Mouse (Mus musculus): ENCODE measurements around the gene Ptprr. TPM values are rescaled to one million over a fixed set of nuclear protein-coding genes. Genes with fewer than 3 reads are reported as not detected.
A peak's percentile ranks its signal among the peaks of the same experiment; 100 is the strongest.

The Ptprr gene
- under 1 TPM; 0.36 to 0.73 (median 0.39) TPM for total RNA-seq (2022)

DNA sequence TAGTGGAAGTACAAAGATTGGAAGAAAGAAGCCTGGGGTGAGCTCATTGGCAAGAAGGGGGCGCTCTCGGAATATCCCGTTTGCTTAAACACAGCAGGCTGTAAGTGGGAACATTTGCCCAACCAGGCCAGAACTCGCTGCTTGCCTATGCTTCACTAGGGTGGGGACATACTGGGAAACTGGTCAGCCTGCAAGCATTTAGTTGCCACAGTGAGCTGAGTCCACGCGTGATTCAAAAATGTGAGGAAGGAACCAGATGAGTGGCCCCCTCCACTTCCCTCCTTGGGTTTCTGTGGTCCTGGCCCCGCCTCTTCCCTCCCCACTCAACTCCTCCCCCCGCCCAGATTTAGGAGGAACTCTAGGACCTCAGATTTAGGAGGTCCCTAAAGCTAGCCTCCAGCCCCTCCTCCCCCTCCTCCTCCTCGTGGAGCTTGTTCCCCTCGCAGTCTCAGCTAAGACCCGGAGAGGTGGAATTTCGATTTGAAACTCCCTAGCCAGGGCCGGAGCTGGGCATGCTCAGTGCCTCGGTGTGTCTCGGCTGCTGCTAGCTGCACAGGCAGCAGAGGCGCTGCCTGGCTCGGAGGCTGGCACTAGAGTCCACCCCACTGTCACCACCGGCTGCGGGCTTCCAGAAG lies at the start of gene Ptprr:
Gene Ptprr, plus strand, starts transcription at position 369 of the 635 bp plus-strand sequence.
- DNase-seq (ENCODE audit: low spot score in 2 of 2) = peak in 1 of 2 experiments; percentile 8

DNA sequence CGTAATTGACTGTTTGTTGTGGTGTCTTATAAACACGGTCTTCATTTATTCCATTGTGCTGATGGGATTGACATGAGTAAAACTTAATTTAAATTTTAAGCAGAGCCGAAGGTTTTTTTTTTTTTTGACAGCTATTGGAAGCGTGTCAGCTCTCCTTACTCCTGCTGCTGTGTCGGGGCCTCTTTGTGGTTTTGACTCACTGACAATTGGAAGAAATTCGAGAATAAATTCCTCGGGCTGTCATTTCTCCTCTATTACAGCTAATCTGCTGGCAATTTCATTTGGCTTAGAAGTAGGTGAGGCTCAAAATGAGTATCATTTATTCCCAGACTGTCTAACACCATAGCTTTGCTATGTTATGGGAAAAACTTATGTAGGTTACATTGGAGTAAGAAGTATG lies 41.7 kb upstream of the Ptprr start:
- DNase-seq (ENCODE audit: low spot score in 2 of 2) = no peak

DNA sequence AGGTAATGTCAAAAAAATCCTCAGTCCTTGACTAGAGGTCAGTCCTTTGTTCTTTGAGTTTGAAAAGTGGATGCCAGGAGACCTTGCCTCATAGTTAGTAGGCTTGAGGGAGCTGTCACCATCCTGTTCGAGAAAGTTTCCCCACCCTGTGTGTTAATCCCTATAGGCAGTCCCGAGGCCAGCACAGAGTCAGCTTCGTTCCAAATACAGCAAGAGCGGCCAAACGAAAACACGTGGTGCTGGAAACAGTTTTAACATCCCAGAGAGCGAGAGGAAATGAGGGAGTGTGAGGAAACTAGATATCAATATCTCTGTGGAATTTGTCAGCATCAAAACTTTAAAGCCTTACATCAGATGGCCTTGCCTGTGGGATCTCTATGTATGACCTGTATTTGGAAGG lies 39.0 kb upstream of the Ptprr start:
- peak; percentile 16 to 24 for DNase-seq (ENCODE audit: low spot score in 2 of 2)

DNA sequence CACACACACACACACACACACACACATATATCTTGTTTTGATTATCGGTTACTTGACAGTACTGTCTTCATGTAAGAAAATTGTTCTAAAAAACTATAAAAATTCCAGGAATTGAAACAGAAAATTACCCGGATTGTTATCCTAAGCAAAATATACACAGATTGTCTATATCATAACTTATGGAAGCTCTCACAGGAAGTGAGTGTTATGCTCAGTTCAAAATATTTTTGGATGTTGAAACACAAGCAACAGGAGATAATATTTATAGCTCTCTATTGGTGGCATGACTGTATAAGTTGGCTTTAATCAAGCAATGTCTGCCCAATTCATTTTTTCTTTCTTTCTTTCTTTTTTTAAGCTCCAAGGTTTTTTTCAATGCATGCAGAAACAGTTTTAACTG lies 38.0 kb upstream of the Ptprr start:
- DNase-seq (ENCODE audit: low spot score in 2 of 2) = no peak

DNA sequence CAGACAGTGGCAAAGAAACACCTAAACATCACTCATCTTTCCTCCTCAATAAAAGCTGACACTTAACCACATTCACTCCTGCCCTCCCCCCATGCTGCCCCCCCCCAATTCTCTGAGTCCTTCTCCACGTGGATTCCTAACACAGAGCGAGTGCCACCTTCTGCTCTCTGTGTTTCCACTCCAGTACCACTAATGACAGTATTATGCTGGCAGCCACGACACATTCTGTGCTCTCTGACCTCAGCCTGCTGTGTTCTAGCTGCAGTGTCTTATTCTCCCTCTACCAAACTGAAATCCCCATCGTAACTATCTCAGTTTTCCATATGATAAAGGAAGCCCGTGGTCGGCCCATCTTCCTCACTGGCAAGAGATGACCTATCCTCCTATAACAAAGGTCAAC lies 33.7 kb upstream of the Ptprr start:
- DNase-seq (ENCODE audit: low spot score in 2 of 2) = no peak

DNA sequence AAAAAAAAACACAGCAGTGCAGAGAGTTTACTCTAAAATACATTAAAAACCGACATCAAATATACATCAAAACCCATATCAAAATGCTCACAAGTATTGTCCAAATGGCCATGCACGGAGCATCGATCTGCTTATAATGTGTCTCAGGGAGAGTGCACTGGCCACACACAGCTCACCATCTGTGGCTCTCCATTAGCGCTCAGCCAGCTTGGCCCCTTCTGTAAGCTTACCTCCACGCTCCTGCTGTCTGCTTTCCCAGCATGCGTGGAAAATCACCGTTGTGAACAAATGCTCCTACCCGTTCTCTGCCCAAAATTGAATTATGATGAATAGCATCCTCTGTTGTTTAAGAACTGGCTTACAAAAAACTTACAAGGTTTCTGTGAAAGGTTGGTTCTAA lies 16.2 kb upstream of the Ptprr start:
- DNase-seq (ENCODE audit: low spot score in 2 of 2) = no peak

DNA sequence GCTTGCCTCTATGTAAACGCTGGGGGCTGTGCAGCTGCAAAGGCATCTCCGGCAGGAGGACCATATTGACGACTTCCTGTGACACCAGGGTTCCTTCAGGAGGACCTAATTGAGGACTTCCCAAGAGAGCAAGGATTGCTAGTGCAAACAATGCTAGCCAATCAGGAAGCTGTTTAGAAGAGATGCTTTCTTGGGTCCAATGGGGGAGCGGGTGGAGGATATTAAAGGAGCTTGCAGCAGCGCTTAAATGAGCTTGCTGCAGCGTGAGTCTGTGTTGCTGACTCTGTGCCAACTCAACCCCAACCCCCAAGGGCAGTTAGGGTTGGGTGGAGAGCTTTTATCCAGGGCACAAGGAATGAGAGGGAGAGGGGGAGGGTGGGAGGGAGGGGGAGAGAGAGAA lies 11.3 kb upstream of the Ptprr start:
- no peak for DNase-seq (ENCODE audit: low spot score in 2 of 2)

DNA sequence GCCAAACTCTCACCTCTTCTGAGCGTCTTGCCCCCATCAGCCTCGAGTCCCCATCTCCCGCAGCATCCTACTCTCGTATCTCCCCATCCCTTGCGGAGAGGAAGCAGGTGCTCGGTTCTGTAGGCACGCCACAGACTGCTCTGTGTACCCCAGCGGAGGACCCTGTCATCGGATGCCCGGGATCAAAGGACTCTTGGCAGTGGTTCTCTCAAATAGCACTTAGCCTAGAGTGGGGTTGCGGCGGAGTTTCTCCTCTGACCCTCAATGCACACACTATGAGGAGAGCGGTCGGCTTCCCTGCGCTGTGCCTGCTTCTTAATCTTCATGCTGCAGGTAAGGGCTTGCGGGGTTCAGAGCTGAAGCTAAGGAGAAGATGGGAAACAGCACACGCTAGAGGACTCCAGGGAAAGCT lies 473 bp downstream of the Ptprr start:
- no peak for DNase-seq (ENCODE audit: low spot score in 2 of 2)

DNA sequence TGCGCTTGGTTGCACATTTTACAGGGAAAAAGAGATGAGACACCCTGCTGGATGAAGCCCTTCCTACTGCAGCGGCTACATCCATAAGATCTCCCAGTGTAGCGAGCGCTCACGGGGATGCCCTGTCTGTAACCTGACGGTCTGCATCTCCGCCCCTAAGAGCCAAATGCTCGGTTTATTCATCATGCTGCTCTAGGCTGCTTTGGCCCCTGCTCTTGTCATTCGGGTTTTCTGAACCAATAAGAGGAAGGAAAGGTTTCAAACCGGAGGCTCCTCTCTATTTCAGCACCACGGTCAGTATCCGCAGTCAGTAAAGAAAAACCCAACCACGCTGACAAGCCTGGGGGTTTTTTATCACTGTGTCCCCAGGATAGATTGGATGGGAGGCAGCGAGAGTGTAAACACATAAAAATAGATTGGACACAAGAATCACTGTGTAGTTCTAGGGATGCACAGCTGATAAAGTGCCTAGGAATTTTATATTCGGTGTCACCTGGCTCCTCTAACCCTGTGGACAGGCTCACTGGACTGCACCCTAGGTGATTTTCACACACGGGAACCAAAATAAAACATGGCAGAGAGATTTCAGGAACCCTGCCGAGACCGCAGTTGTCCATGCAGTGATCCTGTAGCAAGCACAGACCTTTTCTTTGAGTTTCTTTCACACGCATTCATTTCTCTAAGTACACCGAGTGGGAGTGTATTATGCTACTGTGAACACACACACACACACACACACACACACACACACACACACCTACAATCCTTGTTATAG lies 1.3 kb downstream of the Ptprr start:
- no peak for DNase-seq (ENCODE audit: low spot score in 2 of 2)

DNA sequence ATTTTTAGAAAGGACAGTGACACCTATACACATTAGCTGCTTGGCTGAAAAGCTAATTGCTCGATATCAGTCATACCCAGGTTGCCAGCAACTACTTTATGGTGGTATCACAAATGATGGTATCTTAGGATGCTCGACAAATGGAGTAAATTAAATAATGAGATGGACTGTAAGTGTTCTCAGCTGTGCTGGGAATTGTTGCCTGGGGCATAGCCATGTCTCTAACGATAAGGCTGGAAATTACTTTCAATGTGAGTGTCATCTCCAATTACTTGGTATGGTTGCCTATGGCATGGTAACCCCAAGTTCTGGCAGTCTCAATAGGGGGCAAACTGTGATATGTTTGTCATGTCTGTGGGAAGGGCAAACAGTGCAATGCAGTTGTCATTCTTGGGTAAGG lies 3.1 kb downstream of the Ptprr start:
- DNase-seq (ENCODE audit: low spot score in 2 of 2) = no peak

DNA sequence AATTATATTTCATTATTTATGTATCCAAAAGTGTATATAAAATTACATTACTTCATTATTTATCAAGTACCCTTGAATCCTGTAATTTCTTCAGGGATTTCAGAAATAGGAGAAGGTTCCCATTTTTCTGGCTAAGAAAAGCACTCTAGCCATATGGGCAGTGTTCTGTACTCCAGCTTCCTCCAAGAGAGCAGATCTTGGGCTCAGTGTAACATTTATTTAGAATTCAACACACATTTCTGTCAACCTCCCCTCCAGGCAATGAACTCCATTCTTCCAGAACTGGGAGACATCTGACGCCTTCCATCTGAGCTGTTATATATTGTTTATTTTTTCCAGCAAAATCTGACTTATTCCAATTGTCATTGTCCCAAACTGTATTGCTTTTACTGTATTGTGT lies 20.1 kb downstream of the Ptprr start:
- no peak for DNase-seq (ENCODE audit: low spot score in 2 of 2)

DNA sequence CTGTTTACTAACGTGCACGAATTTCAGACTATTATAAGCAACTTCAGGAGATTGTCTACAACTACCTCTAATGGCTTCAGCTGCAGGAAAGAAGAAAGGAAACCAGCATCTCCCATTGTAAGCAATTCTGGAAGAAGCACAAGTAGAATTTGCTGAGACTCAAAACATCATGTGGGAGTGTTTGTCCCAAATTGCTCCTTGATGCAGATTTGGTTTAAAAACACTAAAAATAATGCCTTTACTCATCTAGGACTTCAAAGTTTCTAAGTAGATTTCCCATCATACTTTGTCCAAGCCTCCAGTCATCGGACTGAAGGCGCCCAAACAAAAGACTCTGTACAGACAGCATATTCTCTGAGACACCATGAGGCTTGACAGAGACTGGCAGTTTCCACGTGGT lies 57.9 kb downstream of the Ptprr start:
- no peak for DNase-seq (ENCODE audit: low spot score in 2 of 2)

DNA sequence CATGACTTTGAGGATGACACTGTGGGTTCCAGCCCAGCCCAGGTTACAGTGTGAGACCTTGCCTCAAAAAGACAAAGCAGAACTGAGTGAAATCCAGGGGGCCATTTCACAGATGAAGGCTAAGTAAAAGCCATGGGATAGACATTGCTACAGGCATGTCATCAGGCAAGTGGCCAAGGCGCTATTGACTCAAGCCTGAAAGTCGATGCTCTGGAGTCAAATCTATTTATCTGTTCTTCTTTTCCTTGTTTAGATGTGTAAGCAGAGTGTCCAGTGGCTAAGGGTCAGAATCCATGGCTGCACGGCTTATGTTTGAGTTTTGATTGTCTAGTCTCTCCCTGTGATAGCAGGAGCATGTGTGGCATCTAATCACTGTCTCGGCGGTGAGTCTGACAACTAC lies 60.6 kb downstream of the Ptprr start:
- DNase-seq (ENCODE audit: low spot score in 2 of 2) = no peak

DNA sequence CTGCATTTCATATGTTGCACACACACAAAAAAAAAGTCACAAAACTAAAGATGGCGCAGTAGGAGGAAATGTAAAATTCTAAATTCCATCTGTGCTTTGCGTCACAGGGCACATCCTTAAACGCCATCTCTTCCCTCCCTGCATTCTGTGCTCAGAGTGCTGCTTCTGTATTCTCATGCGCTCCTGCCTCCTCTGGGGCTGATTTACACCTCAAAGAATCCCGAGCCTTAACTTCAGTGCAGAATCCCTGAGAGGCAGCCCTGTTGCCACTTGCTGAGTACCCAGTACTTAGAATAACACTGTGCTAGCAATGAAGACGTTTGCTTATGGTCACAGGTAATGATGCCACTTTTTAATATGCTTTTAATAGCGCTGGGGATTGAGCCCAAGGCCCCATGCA lies 61.4 kb downstream of the Ptprr start:
- no peak for DNase-seq (ENCODE audit: low spot score in 2 of 2)

DNA sequence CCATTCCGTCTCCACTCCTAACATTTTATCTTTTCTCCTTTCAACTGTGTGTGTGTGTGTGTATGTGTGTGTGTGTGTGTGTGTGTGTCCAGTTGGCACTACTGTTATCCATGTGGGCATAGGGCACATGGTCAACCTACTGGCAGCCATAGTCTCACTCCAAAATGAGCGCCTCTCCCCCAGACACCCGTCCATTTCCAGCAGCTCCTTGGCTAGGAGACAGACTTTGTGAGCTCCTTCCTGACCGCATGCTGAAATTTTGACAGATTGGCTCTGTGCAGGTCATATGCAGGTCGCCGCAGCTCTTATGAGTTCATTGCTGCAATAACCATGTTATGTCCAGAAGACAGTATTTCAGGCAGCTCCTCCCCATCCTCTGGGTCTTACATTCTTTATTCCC lies 62.8 kb downstream of the Ptprr start:
- DNase-seq (ENCODE audit: low spot score in 2 of 2) = no peak

DNA sequence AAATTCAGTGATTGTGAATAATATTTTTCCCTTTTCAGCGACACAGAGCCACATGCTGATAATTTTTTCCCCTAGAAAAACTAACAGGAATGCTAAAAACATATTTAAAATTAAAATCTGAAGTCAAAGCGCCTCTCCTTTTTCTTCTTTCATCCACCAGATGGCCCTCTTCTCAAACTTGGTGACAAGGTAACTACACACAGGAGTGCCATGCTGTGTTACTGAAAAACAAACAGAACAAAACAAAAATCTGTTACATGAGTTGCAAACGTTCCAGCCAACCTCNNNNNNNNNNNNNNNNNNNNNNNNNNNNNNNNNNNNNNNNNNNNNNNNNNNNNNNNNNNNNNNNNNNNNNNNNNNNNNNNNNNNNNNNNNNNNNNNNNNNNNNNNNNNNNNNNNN lies 66.0 kb downstream of the Ptprr start:
- DNase-seq (ENCODE audit: low spot score in 2 of 2) = no peak

DNA sequence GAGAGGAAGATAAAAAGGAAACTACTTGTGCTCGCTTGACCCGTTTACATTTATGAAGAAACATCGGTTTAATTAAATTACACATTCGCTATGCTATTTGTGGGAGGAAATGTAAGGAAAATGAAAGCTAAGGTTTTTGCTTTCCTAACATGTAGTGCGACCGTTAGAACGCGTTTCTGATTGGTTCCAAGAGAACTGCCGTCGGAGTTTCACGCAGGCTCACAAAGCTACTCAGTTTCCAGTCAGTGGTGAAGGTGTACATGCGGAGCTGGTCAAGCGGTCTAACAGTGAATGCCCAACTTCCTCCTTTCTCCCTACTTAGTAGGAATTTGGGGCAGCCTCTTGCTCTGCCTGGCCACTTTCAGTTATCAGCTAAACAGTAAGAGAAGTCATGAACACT lies 78.5 kb downstream of the Ptprr start:
- DNase-seq (ENCODE audit: low spot score in 2 of 2) = no peak

DNA sequence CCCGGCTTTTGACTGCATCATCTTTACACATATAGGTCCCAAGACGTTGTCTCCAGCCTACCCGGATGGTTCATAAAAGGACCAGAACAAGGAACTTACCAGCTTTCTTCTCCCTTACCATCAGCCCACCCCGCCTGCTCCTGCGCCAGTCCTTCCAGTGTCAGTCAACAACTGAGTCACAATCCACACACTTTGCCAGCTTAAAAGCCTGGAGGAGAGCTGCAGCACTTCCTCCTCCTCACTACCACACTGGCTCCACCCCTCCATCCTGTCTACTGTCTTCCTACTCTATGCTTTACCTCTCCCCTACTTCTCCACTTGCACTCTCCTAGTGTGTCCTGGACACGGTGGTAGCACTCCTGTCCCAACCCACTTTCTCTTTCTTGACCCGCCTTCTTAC lies 80.5 kb downstream of the Ptprr start:
- no peak for DNase-seq (ENCODE audit: low spot score in 2 of 2)

DNA sequence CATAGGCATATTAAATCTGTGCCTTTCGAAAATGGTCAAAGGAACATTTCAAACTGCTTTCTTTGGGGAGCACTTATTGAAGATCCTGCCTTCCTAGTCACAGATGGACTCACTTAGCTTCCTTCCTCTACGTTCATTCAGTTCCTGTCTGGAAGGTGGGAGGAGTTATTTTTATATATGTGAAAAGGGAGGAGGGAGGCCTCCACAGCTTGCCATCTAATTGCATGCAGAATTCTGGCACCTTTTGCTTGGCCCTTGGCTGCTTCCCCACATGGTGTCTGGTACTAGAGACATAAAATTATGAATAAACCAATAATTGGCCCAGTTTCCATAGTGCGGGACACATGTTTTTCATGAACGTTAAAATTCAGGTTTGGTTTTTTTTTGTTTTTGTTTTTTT lies 90.2 kb downstream of the Ptprr start:
- no peak for DNase-seq (ENCODE audit: low spot score in 2 of 2)

DNA sequence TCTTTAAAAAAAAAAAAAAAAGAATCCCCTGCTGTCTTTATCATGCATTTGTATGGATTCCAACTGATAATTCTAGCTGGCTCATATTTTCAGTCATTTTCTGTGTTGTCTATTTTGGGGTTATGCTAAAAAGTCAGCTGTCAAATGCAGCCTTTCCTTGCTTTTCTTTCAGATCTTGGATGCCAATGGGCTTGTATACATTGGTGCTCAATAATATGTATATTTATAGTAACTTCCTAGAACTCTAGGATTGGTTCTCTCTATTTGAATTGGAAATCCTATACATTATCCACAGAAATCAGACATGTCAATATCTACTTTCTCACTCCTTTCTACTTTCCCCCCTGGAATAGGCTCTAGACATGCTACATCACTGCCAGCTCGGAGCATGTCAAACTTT lies 90.7 kb downstream of the Ptprr start:
- DNase-seq (ENCODE audit: low spot score in 2 of 2) = no peak

DNA sequence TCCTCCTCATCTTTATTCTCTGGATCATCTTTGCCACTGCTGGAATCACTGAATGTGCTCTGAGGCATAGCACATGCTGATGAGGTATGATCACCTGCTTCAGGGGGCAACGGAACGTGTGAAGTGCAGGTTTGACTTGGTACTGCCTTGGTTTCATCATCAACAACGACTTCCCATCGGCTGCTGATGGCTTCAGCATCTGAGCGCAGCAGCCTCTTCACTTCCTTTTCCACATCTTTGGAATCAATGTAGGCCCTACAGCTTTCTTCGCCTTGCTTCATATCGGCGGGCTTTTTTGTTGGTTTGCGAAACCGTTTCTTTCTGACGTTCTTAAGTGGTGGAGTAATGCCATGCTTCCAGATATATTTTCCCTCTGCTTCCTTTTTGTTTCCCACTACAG lies 94.9 kb downstream of the Ptprr start:
- DNase-seq (ENCODE audit: low spot score in 2 of 2) = no peak

DNA sequence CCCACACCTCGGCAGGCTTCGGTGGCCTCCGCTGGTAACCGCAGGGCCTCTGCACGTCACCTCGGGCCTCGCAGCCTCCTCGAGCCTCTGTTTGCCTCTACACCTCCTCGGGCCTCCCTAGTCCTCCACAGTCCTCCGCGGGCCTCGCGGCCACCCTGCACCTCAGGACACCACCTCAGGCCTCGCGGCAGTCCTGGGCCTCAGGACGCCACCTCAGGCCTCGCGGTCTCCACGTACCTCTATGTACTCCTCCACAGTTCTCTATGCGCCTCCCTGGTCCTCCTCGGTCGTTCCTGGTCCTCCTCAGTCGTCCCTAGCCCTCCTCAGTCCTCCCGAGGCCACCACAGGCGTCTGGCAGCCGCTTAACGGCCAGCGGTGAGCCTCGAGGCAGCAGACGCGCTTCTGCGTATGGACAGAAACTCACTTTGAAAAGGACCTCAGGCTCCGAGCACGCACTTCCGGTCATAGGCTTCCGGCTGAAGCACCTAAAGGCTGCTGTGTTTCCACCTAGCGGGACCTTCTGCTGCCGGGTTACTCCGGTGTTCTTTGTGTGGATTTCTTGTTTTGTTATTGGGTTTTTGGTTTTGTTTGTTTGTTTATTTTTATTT lies 96.0 kb downstream of the Ptprr start, which contains the start of gene 4933416C03Rik:
Gene 4933416C03Rik, minus strand, starts transcription at position 51 of the 608 bp plus-strand sequence.
- no peak for DNase-seq (ENCODE audit: low spot score in 2 of 2)

Measured in gastrocnemius, adult 8-10 months (tissue).